Mouse (Mus musculus): ENCODE measurements at regions not wholly inside any gene's neighbourhood (a gene's known extent, or its start where the extent isn't known, plus 50 kb on each side); places are given as distances from the start of the nearest gene placed in this dataset.

DNA sequence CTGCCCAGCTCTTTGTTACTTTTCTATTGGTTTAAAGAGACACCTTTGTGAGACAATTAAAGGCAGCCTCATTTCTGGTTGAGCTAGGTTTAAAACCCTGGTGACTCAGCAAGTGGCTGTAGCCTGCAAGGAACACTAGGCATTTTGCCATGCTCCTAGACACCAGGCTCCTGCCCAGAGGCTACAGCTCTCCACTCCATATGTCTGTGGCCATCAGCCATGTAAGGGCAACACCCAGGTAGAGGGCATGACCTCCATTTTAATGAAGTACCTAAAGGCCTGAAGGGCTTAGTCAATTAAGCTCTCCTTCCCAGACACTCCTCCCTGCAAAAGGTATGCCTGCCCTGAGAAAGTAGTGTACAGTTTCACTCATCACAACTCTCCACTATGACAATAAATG is 130.9 kb downstream of the Bod1 start:
- TF ChIP-seq CTCF (IDR thresholded peaks at IDR 0.05; ENCODE audit: low read depth, low read length): no peak
- TF ChIP-seq TAL1 (conservative IDR thresholded peaks at IDR 0.05; ENCODE audit: low read depth, low read length): no peak
- no peak for TF ChIP-seq GATA2 (IDR thresholded peaks at IDR 0.05; ENCODE audit: borderline replicate concordance, low read depth, low read length)
- no peak for TF ChIP-seq GATA1 (IDR thresholded peaks at IDR 0.05; ENCODE audit: borderline replicate concordance, low read length)
- TF ChIP-seq POLR2AphosphoS5 (IDR thresholded peaks at IDR 0.05; ENCODE audit: insufficient replicate concordance, low read depth, low read length): no peak

Measured in G1E (cell line).